Mouse (Mus musculus): ENCODE data around the gene Adarb2. TPM values are rescaled to one million over a fixed set of nuclear protein-coding genes. Genes with fewer than 3 reads are reported as not detected.

The Adarb2 gene
- polyA plus RNA-seq (2014; fragmentation: Illumina TruSeq; extraction: RNeasy Lipid Tissue Mini Kit (QIAGEN cat#74804); ENCODE audit: low replicate concordance) = not detected

DNA sequence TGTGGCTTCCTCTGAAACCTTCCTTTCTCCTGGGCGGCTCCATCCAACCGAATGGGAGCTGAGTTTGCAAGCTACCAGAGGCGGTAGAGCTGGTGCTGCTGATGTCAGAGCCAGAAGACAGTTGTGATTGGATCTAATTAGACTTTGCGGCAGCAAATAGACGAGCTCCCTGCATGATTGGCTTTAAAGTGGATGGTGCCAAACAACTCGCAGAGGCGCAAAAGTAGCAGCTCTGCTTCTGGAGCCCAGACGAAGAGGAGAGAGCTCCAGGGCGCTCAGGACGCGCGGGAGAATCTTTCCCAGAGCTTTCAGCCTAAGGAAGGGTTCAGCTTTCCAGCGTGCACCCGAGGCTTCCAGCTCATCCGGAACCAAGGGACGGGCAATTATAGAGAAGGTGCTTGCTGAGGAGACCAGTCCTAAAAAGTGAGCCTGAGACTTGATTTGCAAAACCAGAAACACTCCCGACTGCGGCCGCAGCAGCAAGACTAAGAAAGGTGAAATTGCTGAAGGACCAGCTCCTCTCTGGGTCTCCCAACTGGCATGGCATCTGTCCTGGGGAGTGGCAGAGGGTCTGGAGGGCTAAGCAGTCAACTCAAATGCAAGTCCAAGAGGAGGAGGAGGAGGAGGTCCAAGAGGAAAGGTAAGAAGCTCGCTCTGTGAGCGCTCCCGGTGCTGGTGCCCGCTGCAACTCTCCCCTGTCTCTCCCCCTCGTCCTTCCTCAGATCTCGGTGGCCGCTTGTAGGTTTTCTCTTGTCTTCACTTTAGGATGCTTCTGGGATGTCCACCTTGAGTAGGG lies at the start of gene Adarb2:
Gene Adarb2 (plus strand): TSS at position 186 of the 796 bp plus-strand sequence.

